ENCODE assay signal across 30 mouse cellular contexts in the genomic region with DNA sequence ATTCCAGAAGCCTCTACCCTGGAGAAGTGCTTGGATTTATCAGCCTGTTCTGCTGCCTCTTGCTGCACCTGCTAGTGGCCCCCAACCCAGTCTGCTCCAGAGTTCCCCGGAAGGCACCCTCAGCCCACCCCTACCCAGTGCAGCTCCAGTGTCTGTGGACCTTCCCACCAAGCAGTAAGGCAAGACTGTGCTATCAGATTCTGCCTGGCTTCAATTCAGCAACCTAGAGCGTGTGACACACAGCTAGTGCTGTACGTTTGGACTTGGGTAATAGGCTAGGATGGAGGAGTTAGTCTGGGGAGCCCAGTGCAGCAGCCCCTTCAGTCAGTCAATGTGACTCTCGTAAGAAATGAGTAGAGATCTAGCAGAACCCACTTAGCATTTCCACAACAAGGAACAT. TPM values are rescaled to one million over a fixed set of nuclear protein-coding genes. Genes with fewer than 3 reads are reported as not detected.
DNase-seq lines count a peak whose midpoint lies in the region; ATAC-seq and TF ChIP-seq lines count a peak whose summit lies in the region.
"Had no signal": no experiment of that assay in that cellular context is flagged by ENCODE, and none has a peak within 500 bp of the region (broad histone marks: within the 10 kb centered on the region; RNA-seq: fewer than 3 reads in every experiment).

No protein-coding gene starts in this region.

- 0 out of 2 replicates have a peak, but pooled peaks have one; percentile 18 for ATAC-seq in embryonic facial prominence, embryonic 15.5 days (ENCODE audit: insufficient number of reproducible peaks, low FRiP score, low TSS enrichment, low read depth)
- ATAC-seq in heart, embryonic 13.5 days (ENCODE audit: extremely low read depth, insufficient number of reproducible peaks, low FRiP score, low TSS enrichment) = no peak
- ATAC-seq in heart, embryonic 11.5 days (replicated peaks; ENCODE audit: insufficient number of reproducible peaks, low FRiP score, low TSS enrichment) = no peak
- peak; percentile 39; the same call in 1 of the 2 replicates for ATAC-seq in kidney, embryonic 16.5 days (ENCODE audit: low FRiP score, low TSS enrichment)
- ATAC-seq: forebrain, embryonic 15.5 days; lung, postnatal 0 days had no signal

- H3K27me3 ChIP-seq in embryonic facial prominence, embryonic 15.5 days = no peaks in the 10 kb centered on the region
- no peaks in the 10 kb centered on the region for H3K27me3 ChIP-seq in embryonic facial prominence, embryonic 10.5 days (replicated peaks; ENCODE audit: low read depth, poor library complexity, severe bottlenecking)
- H3K27me3 ChIP-seq in heart, embryonic 13.5 days (replicated peaks) = no peaks in the 10 kb centered on the region
- H3K27me3 ChIP-seq in heart, embryonic 11.5 days (ENCODE audit: control insufficient read depth, insufficient read depth, low read length) = no peaks in the 10 kb centered on the region
- H3K27me3 ChIP-seq in kidney, embryonic 16.5 days (ENCODE audit: insufficient read depth, low read length) = no peaks in the 10 kb centered on the region
- no peaks in the 10 kb centered on the region for H3K27me3 ChIP-seq in testis, adult 2 months (ENCODE audit: control insufficient read depth, insufficient read depth, low read length)
- H3K27me3 ChIP-seq: embryonic facial prominence, embryonic 12.5 days; forebrain, embryonic 15.5 days; megakaryocyte, embryonic 14.5 days; midbrain, embryonic 12.5 days; neural tube, embryonic 12.5 days had no signal

- H3K4me3 ChIP-seq in embryonic facial prominence, embryonic 15.5 days (replicated peaks) = no peak overlapping the region
- H3K4me3 ChIP-seq in embryonic facial prominence, embryonic 10.5 days = no peak overlapping the region
- no peak overlapping the region for H3K4me3 ChIP-seq in heart, embryonic 13.5 days
- no peak overlapping the region for H3K4me3 ChIP-seq in heart, embryonic 11.5 days (ENCODE audit: low read depth, low read length)
- no peak overlapping the region for H3K4me3 ChIP-seq in kidney, embryonic 16.5 days (ENCODE audit: low read length)
- peak overlapping the region; percentile 21 for H3K4me3 ChIP-seq in testis, adult 2 months (ENCODE audit: control insufficient read depth, low read depth, low read length)
- H3K4me3 ChIP-seq: embryonic facial prominence, embryonic 12.5 days; forebrain, embryonic 10.5 days; forebrain, embryonic 15.5 days; midbrain, embryonic 12.5 days; myocyte; neural tube, embryonic 12.5 days had no signal

- no peak overlapping the region for H3K9ac ChIP-seq in embryonic facial prominence, embryonic 15.5 days
- H3K9ac ChIP-seq in heart, embryonic 13.5 days = peak overlapping the region; percentile 10; the same call in 1 of the 2 replicates
- no peak overlapping the region for H3K9ac ChIP-seq in heart, embryonic 11.5 days (ENCODE audit: low read depth, low read length)
- no peak overlapping the region for H3K9ac ChIP-seq in kidney, embryonic 16.5 days (replicated peaks; ENCODE audit: low read length)
- H3K9ac ChIP-seq: embryonic facial prominence, embryonic 12.5 days; forebrain, embryonic 15.5 days; midbrain, embryonic 12.5 days; neural tube, embryonic 12.5 days had no signal

- no peak for TF ChIP-seq POLR2A in testis, adult 2 months (IDR thresholded peaks at IDR 0.05; ENCODE audit: control insufficient read depth, low read depth, low read length)

- H3K9me3 ChIP-seq in embryonic facial prominence, embryonic 15.5 days (replicated peaks) = no peaks in the 10 kb centered on the region
- no peaks in the 10 kb centered on the region for H3K9me3 ChIP-seq in embryonic facial prominence, embryonic 10.5 days
- H3K9me3 ChIP-seq in heart, embryonic 13.5 days = no peaks in the 10 kb centered on the region
- no peaks in the 10 kb centered on the region for H3K9me3 ChIP-seq in heart, embryonic 11.5 days (replicated peaks; ENCODE audit: control insufficient read depth, low read length)
- H3K9me3 ChIP-seq in kidney, embryonic 16.5 days (ENCODE audit: low read length) = no peaks in the 10 kb centered on the region
- H3K9me3 ChIP-seq: embryonic facial prominence, embryonic 12.5 days; forebrain, embryonic 10.5 days; forebrain, embryonic 15.5 days; G1E; megakaryocyte, embryonic 14.5 days; midbrain, embryonic 12.5 days; neural tube, embryonic 12.5 days had no signal

- peaks cover 8% of the 10 kb centered on the region; the same call in 1 of the 2 replicates for H3K36me3 ChIP-seq in embryonic facial prominence, embryonic 15.5 days
- H3K36me3 ChIP-seq in embryonic facial prominence, embryonic 10.5 days (replicated peaks) = peaks cover 23% of the 10 kb centered on the region
- H3K36me3 ChIP-seq in heart, embryonic 13.5 days = peaks cover 14% of the 10 kb centered on the region
- peaks cover 2% of the 10 kb centered on the region; the same call in 1 of the 2 replicates for H3K36me3 ChIP-seq in heart, embryonic 11.5 days (ENCODE audit: control insufficient read depth, insufficient read depth, low read length)
- H3K36me3 ChIP-seq in kidney, embryonic 16.5 days (ENCODE audit: insufficient read depth, low read length) = peaks cover 7% of the 10 kb centered on the region
- peaks cover 1% of the 10 kb centered on the region; the same call in 1 of the 2 replicates for H3K36me3 ChIP-seq in testis, adult 2 months (ENCODE audit: control insufficient read depth, insufficient read depth, low read length)
- H3K36me3 ChIP-seq: embryonic facial prominence, embryonic 12.5 days; forebrain, embryonic 15.5 days; neural tube, embryonic 12.5 days had no signal

- TF ChIP-seq CTCF in testis, adult 2 months (IDR thresholded peaks at IDR 0.05; ENCODE audit: control insufficient read depth, insufficient read depth, insufficient replicate concordance, low read depth, low read length) = no peak

- no peak for DNase-seq in embryonic facial prominence, embryonic 10.5 days (ENCODE audit: low spot score)
- DNase-seq in kidney, postnatal 25 days = no peak
- no peak for DNase-seq in testis, postnatal 10 days (ENCODE audit: low spot score)
- DNase-seq: adrenal gland, adult 8-10 months; cerebellum, adult 8-10 months; gastrocnemius, postnatal 10 days; heart, adult 18-20 months; heart, postnatal 14 days; kidney, adult 2 months; kidney, postnatal 4 days; left cerebral cortex, postnatal 4 days; lung, adult 18-20 months; lung, postnatal 4 days; right cerebral cortex, adult 18-20 months; thymus, postnatal 4 days had no signal

- H3K4me2 ChIP-seq in embryonic facial prominence, embryonic 15.5 days (replicated peaks) = no peak overlapping the region
- no peak overlapping the region for H3K4me2 ChIP-seq in heart, embryonic 13.5 days
- no peak overlapping the region for H3K4me2 ChIP-seq in heart, embryonic 11.5 days
- no peak overlapping the region for H3K4me2 ChIP-seq in kidney, embryonic 16.5 days (replicated peaks; ENCODE audit: low read depth, low read length)
- H3K4me2 ChIP-seq: embryonic facial prominence, embryonic 12.5 days; forebrain, embryonic 15.5 days; midbrain, embryonic 12.5 days; neural tube, embryonic 12.5 days had no signal

- H3K4me1 ChIP-seq in embryonic facial prominence, embryonic 15.5 days = peaks cover 5% of the 10 kb centered on the region; the same call in 1 of the 2 replicates
- peaks cover 8% of the 10 kb centered on the region; the same call in 1 of the 2 replicates for H3K4me1 ChIP-seq in embryonic facial prominence, embryonic 10.5 days
- H3K4me1 ChIP-seq in heart, embryonic 13.5 days = peaks cover 66% of the 10 kb centered on the region
- peaks cover 39% of the 10 kb centered on the region for H3K4me1 ChIP-seq in heart, embryonic 11.5 days (ENCODE audit: control insufficient read depth, insufficient read depth, low read length)
- H3K4me1 ChIP-seq in kidney, embryonic 16.5 days (ENCODE audit: insufficient read depth, low read length) = peaks cover 30% of the 10 kb centered on the region
- peaks cover 10% of the 10 kb centered on the region for H3K4me1 ChIP-seq in testis, adult 2 months (ENCODE audit: control insufficient read depth, insufficient read depth, low read length)
- H3K4me1 ChIP-seq: forebrain, embryonic 15.5 days; midbrain, embryonic 12.5 days had no signal

- no peak overlapping the region for H3K27ac ChIP-seq in embryonic facial prominence, embryonic 15.5 days (replicated peaks)
- H3K27ac ChIP-seq in embryonic facial prominence, embryonic 10.5 days (replicated peaks) = no peak overlapping the region
- H3K27ac ChIP-seq in heart, embryonic 13.5 days (replicated peaks) = no peak overlapping the region
- no peak overlapping the region for H3K27ac ChIP-seq in heart, embryonic 11.5 days (ENCODE audit: low read depth, low read length)
- no peak overlapping the region for H3K27ac ChIP-seq in kidney, embryonic 16.5 days (ENCODE audit: low read length)
- H3K27ac ChIP-seq in testis, adult 2 months (ENCODE audit: control insufficient read depth, insufficient read depth, low read depth, low read length) = no peak overlapping the region
- H3K27ac ChIP-seq: embryonic facial prominence, embryonic 12.5 days; forebrain, embryonic 10.5 days; forebrain, embryonic 15.5 days; midbrain, embryonic 12.5 days; neural tube, embryonic 12.5 days; stomach, postnatal 0 days had no signal

- 70% methylated on average over 4 of the region's 4 CpGs for WGBS in embryonic facial prominence, embryonic 15.5 days
- 89% methylated on average over 4 of the region's 4 CpGs for WGBS in embryonic facial prominence, embryonic 10.5 days
- 59% methylated on average over 4 of the region's 4 CpGs for WGBS in heart, embryonic 13.5 days
- WGBS in heart, embryonic 11.5 days (ENCODE audit: insufficient replicate concordance) = 71% methylated on average over 4 of the region's 4 CpGs
- 33% methylated on average over 4 of the region's 4 CpGs for WGBS in kidney, embryonic 16.5 days

RNA-seq across cellular contexts. Expression of a gene that starts 42.0 kb away (rescaled TPM):
- 43.6 and 49.8 TPM in 2 replicates for polyA plus RNA-seq in embryonic facial prominence, embryonic 15.5 days (2015; fragmentation: Nextera tagmentation; extraction: Ambion mirVana)
- 57.3 and 59.9 TPM in 2 replicates for polyA plus RNA-seq in embryonic facial prominence, embryonic 10.5 days (2016; fragmentation: Nextera tagmentation; extraction: Ambion mirVana)
- 27.3 and 29.9 TPM in 2 replicates for polyA plus RNA-seq in heart, embryonic 13.5 days (2015; fragmentation: Nextera tagmentation; extraction: Ambion mirVana)
- 52.9 and 59.0 TPM in 2 replicates for polyA plus RNA-seq in heart, embryonic 11.5 days (2014; fragmentation: Nextera tagmentation; extraction: Ambion mirVana)
- polyA plus RNA-seq in kidney, embryonic 16.5 days (2015; fragmentation: Nextera tagmentation; extraction: Ambion mirVana) = 40.6 and 43.3 TPM in 2 replicates
- 80.8 and 84.9 TPM in 2 replicates for polyA plus RNA-seq in testis, adult 2 months (2012; rRNA removed)

RNA-seq across cellular contexts. Expression of a gene that starts 51.7 kb away (rescaled TPM):
- 4.0 and 5.3 TPM in 2 replicates for polyA plus RNA-seq in embryonic facial prominence, embryonic 15.5 days (2015; fragmentation: Nextera tagmentation; extraction: Ambion mirVana)
- polyA plus RNA-seq in embryonic facial prominence, embryonic 10.5 days (2016; fragmentation: Nextera tagmentation; extraction: Ambion mirVana) = 4.2 and 4.3 TPM in 2 replicates
- 8.1 and 8.2 TPM in 2 replicates for polyA plus RNA-seq in heart, embryonic 13.5 days (2015; fragmentation: Nextera tagmentation; extraction: Ambion mirVana)
- 5.5 and 7.0 TPM in 2 replicates for polyA plus RNA-seq in heart, embryonic 11.5 days (2014; fragmentation: Nextera tagmentation; extraction: Ambion mirVana)
- 3.1 and 5.0 TPM in 2 replicates for polyA plus RNA-seq in kidney, embryonic 16.5 days (2015; fragmentation: Nextera tagmentation; extraction: Ambion mirVana)
- 0.95 TPM in 2 replicates for polyA plus RNA-seq in testis, adult 2 months (2012; rRNA removed)

RNA-seq across cellular contexts. Expression of a gene that starts 51.9 kb away (rescaled TPM):
- polyA plus RNA-seq in embryonic facial prominence, embryonic 15.5 days (2015; fragmentation: Nextera tagmentation; extraction: Ambion mirVana) = 178 and 188 TPM in 2 replicates
- 159 and 164 TPM in 2 replicates for polyA plus RNA-seq in embryonic facial prominence, embryonic 10.5 days (2016; fragmentation: Nextera tagmentation; extraction: Ambion mirVana)
- 304 and 343 TPM in 2 replicates for polyA plus RNA-seq in heart, embryonic 13.5 days (2015; fragmentation: Nextera tagmentation; extraction: Ambion mirVana)
- 270 and 275 TPM in 2 replicates for polyA plus RNA-seq in heart, embryonic 11.5 days (2014; fragmentation: Nextera tagmentation; extraction: Ambion mirVana)
- 197 and 199 TPM in 2 replicates for polyA plus RNA-seq in kidney, embryonic 16.5 days (2015; fragmentation: Nextera tagmentation; extraction: Ambion mirVana)
- polyA plus RNA-seq in testis, adult 2 months (2012; rRNA removed) = 122 and 131 TPM in 2 replicates

RNA-seq across cellular contexts. Expression of a gene that starts 52.2 kb away (rescaled TPM):
- polyA plus RNA-seq in embryonic facial prominence, embryonic 15.5 days (2015; fragmentation: Nextera tagmentation; extraction: Ambion mirVana) = 3.6 and 4.0 TPM in 2 replicates
- polyA plus RNA-seq in embryonic facial prominence, embryonic 10.5 days (2016; fragmentation: Nextera tagmentation; extraction: Ambion mirVana) = 4.4 and 4.8 TPM in 2 replicates
- polyA plus RNA-seq in heart, embryonic 13.5 days (2015; fragmentation: Nextera tagmentation; extraction: Ambion mirVana) = 1.9 and 2.2 TPM in 2 replicates
- 1.6 and 1.8 TPM in 2 replicates for polyA plus RNA-seq in heart, embryonic 11.5 days (2014; fragmentation: Nextera tagmentation; extraction: Ambion mirVana)
- polyA plus RNA-seq in kidney, embryonic 16.5 days (2015; fragmentation: Nextera tagmentation; extraction: Ambion mirVana) = 3.8 and 3.9 TPM in 2 replicates
- 844 and 936 TPM in 2 replicates for polyA plus RNA-seq in testis, adult 2 months (2012; rRNA removed)

Comparison
In these comparisons a context has a peak if more than half of its experiments do, and no peak if none do; other contexts are left out.
1. ATAC-seq: peak in embryonic facial prominence, embryonic 15.5 days (single experiment) and kidney, embryonic 16.5 days (single experiment); none in heart, embryonic 13.5 days (single experiment) and heart, embryonic 11.5 days (single experiment).